Mouse (Mus musculus): ENCODE data around the gene Ttc30a1. TPM values are rescaled to one million over a fixed set of nuclear protein-coding genes. Genes with fewer than 3 reads are reported as not detected.
"Not testable (repeated sequence)": the region's sequence is repeated elsewhere in the genome, so short reads cannot be mapped to it uniquely, and the experiment has no call there.

The Ttc30a1 gene
- polyA plus RNA-seq, 1 experiment from 2014 or later: 9.3 TPM

DNA sequence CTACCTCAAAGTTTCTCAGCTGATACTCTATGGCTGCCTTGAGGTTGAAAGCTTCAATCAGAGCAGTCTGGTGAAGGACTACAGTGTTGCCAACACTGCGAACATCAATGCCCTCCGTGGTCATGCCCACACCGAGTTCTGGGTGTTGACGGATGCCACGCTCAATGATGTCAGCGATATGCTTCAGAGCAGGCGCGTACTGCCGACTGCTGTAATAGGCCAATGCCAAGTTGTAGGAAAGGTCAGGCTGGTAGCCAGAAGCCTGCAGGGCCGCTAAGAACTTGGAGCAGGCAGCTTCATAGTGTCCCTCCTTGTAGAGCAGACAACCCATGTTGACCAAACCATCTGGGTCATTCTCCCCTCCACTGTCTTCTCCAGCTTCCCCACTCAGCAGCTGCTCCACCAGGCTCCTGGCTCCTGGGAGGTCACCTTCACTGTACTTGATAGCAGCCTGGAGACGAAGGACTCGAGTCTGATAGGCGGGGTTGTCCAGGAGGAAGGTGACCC lies 781 bp downstream of the Ttc30a1 start:
- H3K9ac ChIP-seq; H3K27me3 ChIP-seq; H3K4me1 ChIP-seq; H3K36me3 ChIP-seq; H3K27ac ChIP-seq; H3K9me3 ChIP-seq; ATAC-seq (ENCODE audit: low FRiP score, low read depth): not testable (repeated sequence)
- H3K4me3 ChIP-seq: peak overlapping the region; percentile 50
- H3K4me2 ChIP-seq (replicated peaks): peak overlapping the region; percentile 70
- 96% methylated on average over 13 of the region's 13 CpGs for whole genome bisulfite sequencing

DNA sequence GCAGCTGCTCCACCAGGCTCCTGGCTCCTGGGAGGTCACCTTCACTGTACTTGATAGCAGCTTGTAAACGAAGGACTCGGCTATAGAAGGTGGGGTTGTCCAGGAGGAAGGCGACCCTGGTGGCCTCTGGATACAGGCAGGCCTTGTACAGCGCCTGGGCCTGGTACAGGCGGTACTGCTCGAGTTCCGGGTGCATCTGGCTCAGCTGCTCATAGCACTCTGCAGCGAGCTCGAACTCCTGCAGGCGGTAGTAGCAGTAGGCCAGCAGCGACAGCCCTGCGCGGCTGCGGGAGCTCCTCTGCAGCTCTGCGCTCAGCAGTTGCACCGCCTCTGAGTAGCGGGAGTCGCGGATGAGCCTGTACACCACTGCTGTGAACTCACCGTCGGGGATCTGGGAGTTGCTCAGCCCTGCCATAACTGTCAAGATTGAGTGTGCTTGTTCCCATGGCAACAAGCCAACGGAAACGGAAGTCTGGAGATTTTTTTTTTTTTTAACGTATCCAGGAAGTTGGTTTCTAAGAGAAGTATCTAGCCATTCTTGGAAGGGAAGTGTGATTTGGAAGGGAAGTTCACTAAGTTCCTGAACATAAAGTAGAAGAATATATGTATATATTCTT lies 3.9 kb downstream of the Ttc30a1 start, which contains the start of gene Ttc30a2:
TSS of gene Ttc30a2 (minus strand) at position 419 of the 617 bp plus-strand sequence.
- not testable (repeated sequence) for H3K9ac ChIP-seq; H3K27me3 ChIP-seq; ATAC-seq (ENCODE audit: low FRiP score, low read depth); H3K4me1 ChIP-seq; H3K27ac ChIP-seq; H3K4me3 ChIP-seq; H3K36me3 ChIP-seq; H3K9me3 ChIP-seq
- 23% methylated on average over 24 of the region's 24 CpGs for WGBS
- 0 out of 2 replicates have a peak within 1 kb of the TSS, but pooled peaks have one; percentile 23 for H3K4me2 ChIP-seq (replicated peaks)

DNA sequence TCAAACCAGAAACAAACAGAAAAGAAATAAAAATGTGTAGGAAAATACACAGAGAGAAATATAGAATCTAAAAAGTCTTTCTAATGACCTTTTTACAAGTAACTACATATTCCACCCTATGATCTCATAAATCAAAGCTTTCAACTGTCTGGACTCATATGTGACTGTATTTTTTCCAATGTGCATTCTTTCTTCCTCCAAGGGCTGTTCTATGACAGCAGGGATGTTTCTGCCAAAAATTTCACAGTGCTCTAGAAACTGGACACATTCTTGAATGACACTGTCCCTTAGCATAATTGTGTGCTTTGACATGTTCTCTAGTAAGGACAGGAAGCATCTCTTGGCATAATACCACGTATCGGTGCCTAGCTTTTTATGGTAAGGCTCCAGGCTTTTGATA lies 5.7 kb downstream of the Ttc30a1 start:
- 84% methylated on average over 2 of the region's 2 CpGs for WGBS
- H3K4me1 ChIP-seq; H3K9me3 ChIP-seq; H3K27me3 ChIP-seq; H3K4me3 ChIP-seq; H3K9ac ChIP-seq; H3K27ac ChIP-seq; H3K4me2 ChIP-seq (replicated peaks); H3K36me3 ChIP-seq; ATAC-seq (ENCODE audit: low FRiP score, low read depth): not testable (repeated sequence)

DNA sequence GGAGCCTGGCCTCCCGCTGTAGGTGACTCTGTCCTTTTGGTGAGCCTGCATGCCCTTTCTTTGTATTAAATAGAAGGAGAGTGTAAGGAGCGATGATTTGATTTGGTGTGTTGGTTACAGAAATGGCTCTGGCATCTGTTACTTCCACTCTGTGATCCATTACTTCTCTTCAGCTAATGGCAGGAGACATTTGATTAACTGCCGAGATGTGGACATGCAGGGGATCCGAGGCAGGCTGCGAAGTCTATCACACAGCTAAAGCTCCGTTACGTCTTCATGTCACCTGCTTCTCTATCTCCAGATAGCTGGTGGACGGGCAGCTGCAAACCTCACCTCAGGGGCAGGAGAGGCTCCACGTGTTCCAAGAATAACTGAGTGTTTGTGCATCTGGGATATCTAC lies 7.6 kb downstream of the Ttc30a1 start:
- no peaks in the 10 kb centered on the region for H3K9me3 ChIP-seq
- no peak overlapping the region for H3K4me2 ChIP-seq (replicated peaks)
- H3K4me3 ChIP-seq: no peak overlapping the region
- H3K4me1 ChIP-seq: no peaks in the 10 kb centered on the region
- no peak for ATAC-seq (ENCODE audit: low FRiP score, low read depth)
- no peak overlapping the region for H3K27ac ChIP-seq
- H3K9ac ChIP-seq: no peak overlapping the region
- 55% methylated on average over 9 of the region's 9 CpGs for WGBS
- no peaks in the 10 kb centered on the region for H3K36me3 ChIP-seq
- no peaks in the 10 kb centered on the region for H3K27me3 ChIP-seq

DNA sequence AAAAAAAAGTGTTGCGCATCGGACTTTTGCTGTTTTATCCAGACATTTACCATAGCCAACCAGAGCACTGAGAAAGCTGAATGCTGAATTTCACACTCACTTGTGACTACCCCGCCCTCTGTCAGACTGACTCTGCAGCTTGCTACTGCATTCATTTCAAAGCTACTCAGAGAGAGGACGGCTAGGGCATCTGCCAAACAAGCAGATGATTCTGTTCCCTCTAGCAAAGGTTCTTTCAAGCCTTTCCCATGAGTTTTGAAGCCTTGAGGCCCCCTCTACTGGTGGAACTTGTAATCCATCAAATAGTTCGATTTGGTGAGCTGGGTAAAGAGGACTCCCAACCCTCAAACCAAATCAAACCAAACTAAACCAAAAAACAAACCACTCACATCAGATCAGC lies 16.8 kb downstream of the Ttc30a1 start:
- Histone ChIP-seq H3K36me3 (no peaks in the 10 kb centered on the region), H3K4me1 (peaks cover 61% of the 10 kb centered on the region), H3K4me2 (replicated peaks) (peak overlapping the region; percentile 57), H3K27me3 (peaks cover 14% of the 10 kb centered on the region), H3K9ac (peak overlapping the region; percentile 43; the same call in 1 of the 2 replicates), H3K4me3 (peak overlapping the region; percentile 8; the same call in 1 of the 2 replicates), H3K27ac (peak overlapping the region; percentile 78), H3K9me3 (no peaks in the 10 kb centered on the region)
- 10% methylated on average over 5 of the region's 5 CpGs for WGBS
- no peak for ATAC-seq (ENCODE audit: low FRiP score, low read depth)

DNA sequence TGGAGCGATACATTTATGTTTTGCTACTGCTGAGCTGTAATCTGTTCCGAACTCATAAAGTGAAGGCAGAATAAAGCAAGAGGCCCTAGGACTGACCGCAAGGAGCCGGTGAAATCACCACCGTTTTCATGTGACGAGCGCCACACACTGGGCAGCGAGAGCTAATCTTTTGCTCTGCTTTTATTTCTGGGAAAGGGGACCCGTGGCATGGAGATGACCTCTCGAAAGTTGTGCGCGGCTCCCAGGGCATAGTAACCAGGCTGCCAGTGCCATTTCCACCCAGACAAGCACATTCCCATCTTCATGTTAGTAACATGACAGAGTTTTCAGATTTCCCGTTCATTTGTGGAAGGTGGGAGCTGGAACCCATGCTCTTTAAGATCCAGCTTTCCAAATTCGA lies 17.3 kb downstream of the Ttc30a1 start:
- Histone ChIP-seq H3K4me1 (peaks cover 66% of the 10 kb centered on the region), H3K4me3 (peak overlapping the region; percentile 8; the same call in 1 of the 2 replicates)
- ATAC-seq (ENCODE audit: low FRiP score, low read depth): no peak

DNA sequence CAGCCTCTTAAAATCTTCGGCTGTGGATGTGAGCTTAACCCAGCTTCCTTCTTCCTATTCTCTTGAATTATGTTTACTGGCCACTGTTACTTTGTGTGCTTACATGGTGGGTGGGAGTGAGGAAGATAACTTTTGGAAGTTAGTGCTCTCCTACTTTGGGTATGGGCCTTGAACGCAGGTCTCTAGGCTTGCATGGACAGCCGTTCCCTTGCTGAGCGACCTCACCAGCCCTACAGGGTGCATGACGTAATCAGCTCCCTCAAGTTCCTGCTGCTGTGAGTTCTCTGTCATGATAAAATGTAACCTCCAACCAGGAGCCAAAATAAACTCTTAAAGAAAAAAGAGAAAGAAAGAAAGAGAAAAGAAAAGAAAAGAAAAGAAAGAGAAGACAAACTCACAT lies 17.7 kb downstream of the Ttc30a1 start:
- 0 out of 2 replicates have a peak overlapping the region, but pooled peaks have one; percentile 8 for H3K9ac ChIP-seq
- H3K4me1 ChIP-seq: peaks cover 70% of the 10 kb centered on the region
- H3K4me2 ChIP-seq (replicated peaks): peak overlapping the region; percentile 57
- peaks cover 14% of the 10 kb centered on the region for H3K27me3 ChIP-seq
- no peak for ATAC-seq (ENCODE audit: low FRiP score, low read depth)
- no peaks in the 10 kb centered on the region for H3K36me3 ChIP-seq
- H3K27ac ChIP-seq: peak overlapping the region; percentile 78
- H3K9me3 ChIP-seq: no peaks in the 10 kb centered on the region
- 42% methylated on average over 5 of the region's 5 CpGs for WGBS
- no peak overlapping the region for H3K4me3 ChIP-seq

More for the DNA sequence above, 17.3 kb downstream of the Ttc30a1 start:
- peak overlapping the region; percentile 57 for H3K4me2 ChIP-seq (replicated peaks)
- H3K9ac ChIP-seq: peak overlapping the region; percentile 43; the same call in 1 of the 2 replicates
- H3K9me3 ChIP-seq: no peaks in the 10 kb centered on the region
- 10% methylated on average over 14 of the region's 14 CpGs for WGBS
- peaks cover 14% of the 10 kb centered on the region for H3K27me3 ChIP-seq
- no peaks in the 10 kb centered on the region for H3K36me3 ChIP-seq
- H3K27ac ChIP-seq: peak overlapping the region; percentile 78

DNA sequence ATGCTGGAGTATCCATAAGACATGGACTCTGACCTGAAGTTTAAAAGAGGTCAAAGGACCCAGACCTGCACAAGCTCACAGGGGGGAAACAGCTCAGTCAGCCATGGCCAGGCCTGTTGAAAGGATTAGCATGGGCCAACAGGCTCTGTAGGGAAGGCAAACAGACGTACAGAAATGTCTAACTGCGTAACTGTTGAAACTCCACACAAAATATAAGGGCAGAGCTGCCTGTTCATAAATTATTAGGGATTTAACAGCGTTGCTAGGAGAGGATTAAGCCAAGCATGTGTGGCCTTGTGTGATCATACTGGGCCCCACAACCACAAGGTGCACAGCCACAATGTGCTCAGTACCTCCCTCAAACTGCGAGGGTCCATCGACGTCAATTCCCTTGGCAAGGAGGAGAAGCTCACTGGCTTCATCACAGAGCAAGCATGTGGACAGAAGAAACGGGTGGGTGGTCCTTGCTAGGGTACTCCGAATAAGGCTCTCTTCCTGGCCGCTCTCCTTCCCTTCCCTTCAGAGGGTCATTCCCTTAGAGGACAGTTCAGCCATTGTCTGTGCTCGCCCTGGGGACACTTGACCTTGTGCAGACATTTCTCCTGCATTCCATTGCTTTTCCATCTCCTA lies 18.4 kb downstream of the Ttc30a1 start:
- ATAC-seq (ENCODE audit: low FRiP score, low read depth): no peak
- H3K27ac ChIP-seq: peak overlapping the region; percentile 78; the same call in 1 of the 2 replicates
- peak overlapping the region; percentile 57 for H3K4me2 ChIP-seq (replicated peaks)
- WGBS: 39% methylated on average over 10 of the region's 10 CpGs
- no peak overlapping the region for H3K4me3 ChIP-seq
- H3K9me3 ChIP-seq: no peaks in the 10 kb centered on the region
- H3K9ac ChIP-seq: no peak overlapping the region
- peaks cover 14% of the 10 kb centered on the region for H3K27me3 ChIP-seq
- peaks cover 77% of the 10 kb centered on the region for H3K4me1 ChIP-seq
- no peaks in the 10 kb centered on the region for H3K36me3 ChIP-seq

DNA sequence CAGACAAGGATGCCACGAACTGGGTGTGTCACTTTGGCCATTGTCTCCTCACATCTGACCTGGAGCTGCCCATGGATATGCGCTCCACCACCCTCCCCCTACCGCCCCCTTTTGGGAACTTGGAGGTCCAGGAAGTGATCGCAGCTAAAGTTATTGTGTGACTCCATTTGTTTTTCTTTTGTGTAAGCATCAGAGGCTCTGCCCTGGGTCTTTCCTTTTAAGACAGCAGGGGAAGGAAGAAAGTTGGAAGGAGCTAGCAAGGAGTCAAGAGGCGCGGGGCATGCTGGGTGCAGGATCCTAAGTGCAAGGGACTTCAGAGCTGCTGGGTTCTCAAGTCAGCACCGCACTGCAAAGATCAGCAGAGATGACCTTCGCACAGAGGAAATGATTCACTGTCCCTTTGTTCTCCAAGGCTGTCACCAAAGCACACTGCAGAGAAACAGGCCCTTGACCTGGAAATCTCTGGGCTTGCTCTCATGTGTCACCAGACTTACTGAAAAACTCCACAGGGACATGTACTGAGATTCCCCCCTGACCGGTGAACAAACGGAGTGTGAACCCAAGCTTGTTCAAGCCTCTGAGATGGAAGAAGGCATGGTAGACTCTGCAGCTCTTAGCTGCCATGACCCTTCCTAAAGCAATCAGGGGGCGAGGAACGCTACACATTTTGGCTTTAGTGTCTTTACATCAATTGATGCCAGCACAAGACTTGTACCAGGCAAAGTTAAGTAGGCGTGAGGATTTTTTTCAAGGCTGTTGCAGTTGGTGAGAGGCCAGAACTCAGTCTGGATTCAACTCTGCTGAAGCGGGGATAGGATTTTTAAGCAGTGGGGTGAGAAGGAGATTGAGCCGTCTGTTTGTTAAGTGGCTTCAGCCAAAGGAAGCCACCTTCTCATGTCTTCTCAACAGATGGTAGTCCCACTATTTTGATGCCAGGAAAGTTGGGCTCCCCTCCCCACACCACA lies 21.1 kb downstream of the Ttc30a1 start:
- no peaks in the 10 kb centered on the region for H3K9me3 ChIP-seq
- H3K9ac ChIP-seq: no peak overlapping the region
- 0 out of 2 replicates have a peak overlapping the region, but pooled peaks have one; percentile 12 for H3K4me3 ChIP-seq
- 42% methylated on average over 15 of the region's 15 CpGs for WGBS
- peaks cover 77% of the 10 kb centered on the region for H3K4me1 ChIP-seq
- peak overlapping the region; percentile 86 for H3K27ac ChIP-seq
- H3K4me2 ChIP-seq (replicated peaks): peak overlapping the region; percentile 57
- no peak for ATAC-seq (ENCODE audit: low FRiP score, low read depth)
- H3K27me3 ChIP-seq: peaks cover 14% of the 10 kb centered on the region
- H3K36me3 ChIP-seq: no peaks in the 10 kb centered on the region

DNA sequence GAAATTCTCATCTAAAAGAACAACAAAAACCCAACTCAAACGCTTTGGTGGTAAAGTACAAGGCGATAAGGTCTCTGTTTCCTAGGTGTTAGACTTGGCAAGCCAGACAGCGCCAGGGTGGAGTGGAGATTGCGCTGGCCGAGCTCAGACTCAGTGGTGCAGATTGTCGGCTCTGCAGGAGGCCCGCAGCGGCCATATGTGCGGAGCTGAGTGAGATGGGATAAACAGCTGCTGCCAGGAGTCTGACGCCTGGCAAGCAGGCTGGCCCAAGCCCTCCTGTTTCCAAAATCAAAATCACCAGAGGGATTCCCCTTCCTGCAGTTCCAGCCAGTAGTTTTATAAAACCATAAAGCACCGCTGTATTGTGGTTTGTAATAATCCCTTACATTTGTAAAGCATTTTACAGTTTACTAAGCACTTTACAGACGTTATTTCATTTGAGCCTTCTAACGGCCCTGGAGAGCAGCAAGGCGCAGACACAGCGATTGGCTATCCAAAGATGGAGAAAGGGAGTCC lies 21.9 kb downstream of the Ttc30a1 start:
- H3K9ac ChIP-seq: no peak overlapping the region
- no peaks in the 10 kb centered on the region for H3K9me3 ChIP-seq
- peak; percentile 88 for ATAC-seq (ENCODE audit: low FRiP score, low read depth)
- WGBS: 3% methylated on average over 15 of the region's 15 CpGs
- H3K27ac ChIP-seq: peak overlapping the region; percentile 86
- H3K4me3 ChIP-seq: 0 out of 2 replicates have a peak overlapping the region, but pooled peaks have one; percentile 12
- H3K4me2 ChIP-seq (replicated peaks): peak overlapping the region; percentile 57
- no peaks in the 10 kb centered on the region for H3K36me3 ChIP-seq
- peaks cover 19% of the 10 kb centered on the region for H3K27me3 ChIP-seq
- H3K4me1 ChIP-seq: peaks cover 73% of the 10 kb centered on the region

DNA sequence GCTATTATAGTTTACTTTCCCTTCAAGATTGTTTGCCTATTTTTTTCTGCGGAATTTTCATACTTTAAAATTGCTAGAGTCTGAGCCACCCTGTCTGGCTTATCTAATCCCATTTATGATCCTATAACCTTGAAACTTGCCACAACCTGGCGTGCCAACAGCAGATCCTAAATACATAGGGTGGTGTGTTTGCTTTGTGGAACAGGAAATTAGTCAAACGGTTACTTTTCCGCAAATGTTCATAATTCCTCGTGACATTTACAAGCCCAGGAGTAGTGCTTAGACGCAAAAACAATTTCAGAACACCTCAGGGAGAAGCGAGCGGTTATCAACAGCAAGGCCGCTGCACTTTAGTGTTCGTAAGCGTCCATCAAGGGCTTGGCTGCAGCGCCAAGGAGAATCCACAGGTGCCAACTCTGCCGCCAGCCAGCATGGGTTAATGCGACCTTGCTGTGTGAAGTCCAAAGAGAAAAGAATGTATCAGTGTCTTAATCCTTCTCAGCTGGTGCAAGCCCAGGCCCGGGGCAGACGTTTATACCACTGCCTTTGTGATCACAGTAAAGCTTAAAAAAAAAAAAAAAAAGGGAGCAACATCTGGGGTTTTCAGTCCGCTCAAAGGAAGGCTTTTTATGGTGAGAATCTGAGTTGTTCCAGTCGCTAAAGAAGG lies 22.5 kb downstream of the Ttc30a1 start:
- Histone ChIP-seq H3K4me2 (replicated peaks) (peak overlapping the region; percentile 57), H3K9ac (peak overlapping the region; percentile 14; the same call in 1 of the 2 replicates), H3K36me3 (no peaks in the 10 kb centered on the region), H3K9me3 (no peaks in the 10 kb centered on the region), H3K27me3 (peaks cover 21% of the 10 kb centered on the region), H3K4me1 (peaks cover 67% of the 10 kb centered on the region), H3K4me3 (peak overlapping the region; percentile 2; the same call in 1 of the 2 replicates), H3K27ac (peak overlapping the region; percentile 86)
- ATAC-seq (ENCODE audit: low FRiP score, low read depth): peak; percentile 65
- 4% methylated on average over 18 of the region's 18 CpGs for WGBS

All from limb, embryonic 13.5 days (tissue).